ENCODE assay signal across 14 mouse cellular contexts in genomic region chr6:15294081-15294480, GRCm38 (mm10).
"Had no signal": no experiment of that assay in that cellular context is flagged by ENCODE, and none has a peak within 500 bp of the region (broad histone marks: within the 10 kb centered on the region; RNA-seq: fewer than 3 reads in every experiment).

No protein-coding gene starts in this region.

- H3K27me3 ChIP-seq: embryonic facial prominence, embryonic 12.5 days; embryonic facial prominence, embryonic 13.5 days; embryonic facial prominence, embryonic 15.5 days; forebrain, embryonic 12.5 days; forebrain, embryonic 13.5 days; forebrain, embryonic 15.5 days had no signal

- H3K4me3 ChIP-seq: embryonic facial prominence, embryonic 10.5 days; embryonic facial prominence, embryonic 12.5 days; embryonic facial prominence, embryonic 13.5 days; embryonic facial prominence, embryonic 15.5 days; erythroblast, embryonic 14.5 days; forebrain, embryonic 10.5 days; forebrain, embryonic 12.5 days; forebrain, embryonic 13.5 days; forebrain, embryonic 15.5 days; gastrocnemius, adult 2 months; heart, adult 2 months had no signal

- H3K4me1 ChIP-seq: embryonic facial prominence, embryonic 10.5 days; embryonic facial prominence, embryonic 12.5 days; embryonic facial prominence, embryonic 13.5 days; embryonic facial prominence, embryonic 15.5 days; forebrain, embryonic 10.5 days; forebrain, embryonic 12.5 days; forebrain, embryonic 13.5 days; forebrain, embryonic 15.5 days had no signal

- H3K9me3 ChIP-seq: embryonic facial prominence, embryonic 10.5 days; embryonic facial prominence, embryonic 12.5 days; embryonic facial prominence, embryonic 13.5 days; embryonic facial prominence, embryonic 15.5 days; forebrain, embryonic 10.5 days; forebrain, embryonic 12.5 days; forebrain, embryonic 13.5 days; forebrain, embryonic 15.5 days had no signal

- H3K36me3 ChIP-seq: embryonic facial prominence, embryonic 10.5 days; embryonic facial prominence, embryonic 12.5 days; embryonic facial prominence, embryonic 13.5 days; embryonic facial prominence, embryonic 15.5 days; forebrain, embryonic 10.5 days; forebrain, embryonic 12.5 days; forebrain, embryonic 15.5 days had no signal

- H3K27ac ChIP-seq: embryonic facial prominence, embryonic 10.5 days; embryonic facial prominence, embryonic 12.5 days; embryonic facial prominence, embryonic 13.5 days; embryonic facial prominence, embryonic 15.5 days; forebrain, embryonic 10.5 days; forebrain, embryonic 12.5 days; forebrain, embryonic 13.5 days; forebrain, embryonic 15.5 days; gastrocnemius, adult 2 months; heart, adult 2 months had no signal

- H3K9ac ChIP-seq: embryonic facial prominence, embryonic 12.5 days; embryonic facial prominence, embryonic 13.5 days; embryonic facial prominence, embryonic 15.5 days; forebrain, embryonic 12.5 days; forebrain, embryonic 13.5 days; forebrain, embryonic 15.5 days; forebrain, postnatal 0 days had no signal

- ATAC-seq: forebrain, embryonic 13.5 days; forebrain, embryonic 14.5 days; forebrain, embryonic 15.5 days; forebrain, embryonic 16.5 days; forebrain, postnatal 0 days had no signal

- H3K4me2 ChIP-seq: embryonic facial prominence, embryonic 12.5 days; embryonic facial prominence, embryonic 13.5 days; embryonic facial prominence, embryonic 15.5 days; forebrain, embryonic 12.5 days; forebrain, embryonic 13.5 days; forebrain, embryonic 15.5 days had no signal
